Mouse (Mus musculus): Measurements from ENCODE around the gene Bloc1s3. TPM values are rescaled to one million over a fixed set of nuclear protein-coding genes. Genes with fewer than 3 reads are reported as not detected.
A peak's percentile ranks its signal among the peaks of the same experiment; 100 is the strongest.

Bloc1s3 gene
- polyA plus RNA-seq (2015; fragmentation: Nextera tagmentation; extraction: Ambion mirVana): 0.94 and 1.1 TPM in 2 replicates

GRCm38 (mm10) chr7:19508150-19508923 is at the start of gene Bloc1s3, which contains the start of gene Trappc6a:
Bloc1s3 (minus strand) TSS chr7:19508367.
Trappc6a (plus strand) TSS chr7:19508395.
- Histone ChIP-seq H3K27me3 (ENCODE audit: insufficient read depth, low read length) (no peaks in the 10 kb centered on the region), H3K9ac (replicated peaks) (peak within 1 kb of the TSS; percentile 75), H3K36me3 (replicated peaks; ENCODE audit: insufficient read depth, low read length) (no peaks in the 10 kb centered on the region), H3K27ac (ENCODE audit: low read depth) (peak within 1 kb of the TSS; percentile 82), H3K9me3 (ENCODE audit: low read length) (no peaks in the 10 kb centered on the region), H3K4me2 (ENCODE audit: low read depth, low read length) (peak within 1 kb of the TSS; percentile 95), H3K4me3 (ENCODE audit: low read depth, low read length) (peak within 1 kb of the TSS; percentile 82), H3K4me1 (ENCODE audit: insufficient read depth) (peaks cover 20% of the 10 kb centered on the region)
- ATAC-seq (peak; percentile 95), DNase-seq (peak; percentile 90)
- WGBS (ENCODE audit: insufficient replicate concordance): under 1% methylated on average over 56 of the region's 56 CpGs
- TF ChIP-seq EP300 (IDR thresholded peaks at IDR 0.05; ENCODE audit: low read depth) (no peak; the same call in 1 of the 2 replicates), CTCF (IDR thresholded peaks at IDR 0.05; ENCODE audit: low read depth) (no peak)

GRCm38 (mm10) chr7:19557086-19557485 is 48.9 kb upstream of the Bloc1s3 start:
- Histone ChIP-seq H3K4me2 (ENCODE audit: low read depth, low read length) (no peak overlapping the region), H3K27me3 (ENCODE audit: insufficient read depth, low read length) (no peaks in the 10 kb centered on the region), H3K9ac (replicated peaks) (no peak overlapping the region; the same call in 1 of the 2 replicates), H3K9me3 (ENCODE audit: low read length) (no peaks in the 10 kb centered on the region), H3K4me3 (ENCODE audit: low read depth, low read length) (no peak overlapping the region), H3K36me3 (replicated peaks; ENCODE audit: insufficient read depth, low read length) (peaks cover 33% of the 10 kb centered on the region), H3K27ac (ENCODE audit: low read depth) (no peak overlapping the region), H3K4me1 (ENCODE audit: insufficient read depth) (peaks cover 40% of the 10 kb centered on the region)
- 91% methylated on average over 2 of the region's 2 CpGs for WGBS (ENCODE audit: insufficient replicate concordance)
- TF ChIP-seq EP300 (IDR thresholded peaks at IDR 0.05; ENCODE audit: low read depth): no peak
- no peak for TF ChIP-seq CTCF (IDR thresholded peaks at IDR 0.05; ENCODE audit: low read depth)
- DNase-seq: no peak
- no peak for ATAC-seq

GRCm38 (mm10) chr7:19554168-19554567 is 46.0 kb upstream of the Bloc1s3 start:
- H3K4me3 ChIP-seq (ENCODE audit: low read depth, low read length): no peak overlapping the region
- no peak overlapping the region for H3K4me2 ChIP-seq (ENCODE audit: low read depth, low read length)
- no peak overlapping the region for H3K9ac ChIP-seq (replicated peaks)
- peaks cover 33% of the 10 kb centered on the region for H3K36me3 ChIP-seq (replicated peaks; ENCODE audit: insufficient read depth, low read length)
- H3K9me3 ChIP-seq (ENCODE audit: low read length): no peaks in the 10 kb centered on the region
- ATAC-seq (no peak), DNase-seq (no peak)
- peaks cover 27% of the 10 kb centered on the region for H3K4me1 ChIP-seq (ENCODE audit: insufficient read depth)
- TF ChIP-seq CTCF (IDR thresholded peaks at IDR 0.05; ENCODE audit: low read depth) (no peak), EP300 (IDR thresholded peaks at IDR 0.05; ENCODE audit: low read depth) (no peak)
- no peaks in the 10 kb centered on the region for H3K27me3 ChIP-seq (ENCODE audit: insufficient read depth, low read length)
- H3K27ac ChIP-seq (ENCODE audit: low read depth): no peak overlapping the region
- WGBS (ENCODE audit: insufficient replicate concordance): 100% methylated on average over 1 of the region's 1 CpGs

GRCm38 (mm10) chr7:19552443-19552842 is 44.3 kb upstream of the Bloc1s3 start:
- no peak for DNase-seq
- WGBS (ENCODE audit: insufficient replicate concordance): 37% methylated on average over 2 of the region's 2 CpGs
- H3K36me3 ChIP-seq (replicated peaks; ENCODE audit: insufficient read depth, low read length): peaks cover 22% of the 10 kb centered on the region

GRCm38 (mm10) chr7:19551634-19552033 is 43.5 kb upstream of the Bloc1s3 start:
- no peaks in the 10 kb centered on the region for H3K9me3 ChIP-seq (ENCODE audit: low read length)
- H3K4me1 ChIP-seq (ENCODE audit: insufficient read depth): peaks cover 37% of the 10 kb centered on the region
- no peak overlapping the region for H3K4me2 ChIP-seq (ENCODE audit: low read depth, low read length)
- no peak for DNase-seq
- no peak overlapping the region for H3K4me3 ChIP-seq (ENCODE audit: low read depth, low read length)
- peaks cover 17% of the 10 kb centered on the region for H3K36me3 ChIP-seq (replicated peaks; ENCODE audit: insufficient read depth, low read length)
- H3K27ac ChIP-seq (ENCODE audit: low read depth): no peak overlapping the region
- no peaks in the 10 kb centered on the region for H3K27me3 ChIP-seq (ENCODE audit: insufficient read depth, low read length)
- no peak overlapping the region for H3K9ac ChIP-seq (replicated peaks)
- ATAC-seq: peak; percentile 60
- no peak for TF ChIP-seq CTCF (IDR thresholded peaks at IDR 0.05; ENCODE audit: low read depth)
- no peak for TF ChIP-seq EP300 (IDR thresholded peaks at IDR 0.05; ENCODE audit: low read depth)
- WGBS (ENCODE audit: insufficient replicate concordance): 70% methylated on average over 5 of the region's 5 CpGs

More at GRCm38 (mm10) chr7:19552443-19552842, 44.3 kb upstream of the Bloc1s3 start:
- no peak overlapping the region for H3K4me2 ChIP-seq (ENCODE audit: low read depth, low read length)
- TF ChIP-seq EP300 (IDR thresholded peaks at IDR 0.05; ENCODE audit: low read depth): no peak
- TF ChIP-seq CTCF (IDR thresholded peaks at IDR 0.05; ENCODE audit: low read depth): no peak
- no peak overlapping the region for H3K27ac ChIP-seq (ENCODE audit: low read depth)
- H3K9ac ChIP-seq (replicated peaks): 0 out of 2 replicates have a peak overlapping the region, but pooled peaks have one; percentile 11
- no peaks in the 10 kb centered on the region for H3K9me3 ChIP-seq (ENCODE audit: low read length)
- no peaks in the 10 kb centered on the region for H3K27me3 ChIP-seq (ENCODE audit: insufficient read depth, low read length)
- no peak overlapping the region for H3K4me3 ChIP-seq (ENCODE audit: low read depth, low read length)
- ATAC-seq: no peak
- H3K4me1 ChIP-seq (ENCODE audit: insufficient read depth): peaks cover 32% of the 10 kb centered on the region

- H3K36me3 ChIP-seq (replicated peaks; ENCODE audit: insufficient read depth, low read length): peaks cover 8% of the 10 kb centered on the region
- WGBS (ENCODE audit: insufficient replicate concordance): 86% methylated on average over 10 of the region's 10 CpGs
- H3K9ac ChIP-seq (replicated peaks): no peak overlapping the region
- no peaks in the 10 kb centered on the region for H3K9me3 ChIP-seq (ENCODE audit: low read length)
- no peak for DNase-seq
- H3K4me3 ChIP-seq (ENCODE audit: low read depth, low read length): no peak overlapping the region
- TF ChIP-seq EP300 (IDR thresholded peaks at IDR 0.05; ENCODE audit: low read depth) (no peak), CTCF (IDR thresholded peaks at IDR 0.05; ENCODE audit: low read depth) (no peak)
- peaks cover 49% of the 10 kb centered on the region for H3K4me1 ChIP-seq (ENCODE audit: insufficient read depth)
- no peak overlapping the region for H3K27ac ChIP-seq (ENCODE audit: low read depth)
- no peaks in the 10 kb centered on the region for H3K27me3 ChIP-seq (ENCODE audit: insufficient read depth, low read length)
- ATAC-seq: no peak
- no peak overlapping the region for H3K4me2 ChIP-seq (ENCODE audit: low read depth, low read length)
These were observed 41.2 kb upstream of the Bloc1s3 start for GRCm38 (mm10) chr7:19549394-19549793.
